Mouse (Mus musculus) leukemia stem cell, adult 10-12 weeks (primary cell): ENCODE measurements around the gene Abca1. TPM values are rescaled to one million over a fixed set of nuclear protein-coding genes. Genes with fewer than 3 reads are reported as not detected.

Experiments used
- polyA plus RNA-seq: library from polyadenylated mRNA; stranded (reverse); fragments of >175 nt; gene quantifications from 2 replicates; pipeline ENCODE4 v1.2.3, GENCODE M21; 2012; ENCODE audit warnings: low replicate concordance

The Abca1 gene
- 0.71 and 1.3 TPM in 2 replicates for polyA plus RNA-seq

DNA sequence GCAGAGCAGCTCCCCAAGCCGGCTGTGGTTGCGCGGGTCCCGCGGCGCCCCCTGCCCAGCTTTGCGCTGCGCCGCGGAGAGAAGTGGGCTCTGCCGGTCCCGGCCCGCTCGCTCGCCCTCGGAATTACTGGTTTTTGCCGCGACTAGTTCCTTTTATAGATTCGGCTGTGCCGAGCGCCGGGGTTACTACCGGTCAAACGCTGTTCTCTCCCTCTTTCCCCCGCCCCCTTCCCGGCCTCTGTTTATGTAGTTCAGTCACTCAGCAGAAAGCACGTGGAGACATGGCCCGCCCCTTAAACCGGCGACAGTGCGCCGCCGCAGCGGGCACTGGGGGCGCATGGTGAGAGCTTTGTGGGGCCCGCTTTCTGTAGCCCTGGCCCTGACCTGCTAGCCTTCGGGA, at the start of gene Abca1:
Gene Abca1 (minus strand): TSS at position 129 of the 400 bp plus-strand sequence.

DNA sequence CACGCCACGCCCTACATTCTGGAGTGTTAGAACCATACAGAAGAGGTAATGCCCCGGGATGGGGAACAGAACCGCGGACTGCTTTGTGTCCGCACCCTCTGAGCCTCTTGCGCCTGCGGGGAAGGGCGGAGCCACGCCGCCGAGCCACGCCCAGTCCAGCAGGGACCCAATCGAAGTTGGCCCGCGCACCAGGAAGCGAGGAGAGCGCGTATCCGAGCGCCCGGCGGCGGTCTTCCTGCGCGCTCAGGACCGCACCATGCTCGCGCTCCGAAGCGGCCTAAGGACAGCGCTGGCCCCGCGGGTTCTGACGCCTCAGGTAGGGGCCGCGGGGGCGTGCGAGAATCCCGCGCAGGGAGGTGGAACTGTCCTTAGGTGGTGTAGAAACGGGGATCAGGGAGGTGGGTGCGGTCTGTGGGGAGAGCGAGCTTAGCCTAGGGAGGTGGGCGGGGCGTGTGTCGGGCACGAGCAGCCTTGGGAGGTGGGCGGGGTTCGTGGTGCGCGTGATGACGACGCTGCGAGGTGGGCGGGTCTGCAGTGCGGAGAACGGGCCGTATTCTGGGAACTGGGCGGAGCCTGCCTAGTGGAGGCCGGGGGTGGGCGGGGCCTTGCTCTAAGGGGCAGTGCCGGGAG, 147.8 kb downstream of the Abca1 start, which contains the start of gene Nipsnap3b:
Gene Nipsnap3b (plus strand): TSS at position 149 of the 630 bp plus-strand sequence.

DNA sequence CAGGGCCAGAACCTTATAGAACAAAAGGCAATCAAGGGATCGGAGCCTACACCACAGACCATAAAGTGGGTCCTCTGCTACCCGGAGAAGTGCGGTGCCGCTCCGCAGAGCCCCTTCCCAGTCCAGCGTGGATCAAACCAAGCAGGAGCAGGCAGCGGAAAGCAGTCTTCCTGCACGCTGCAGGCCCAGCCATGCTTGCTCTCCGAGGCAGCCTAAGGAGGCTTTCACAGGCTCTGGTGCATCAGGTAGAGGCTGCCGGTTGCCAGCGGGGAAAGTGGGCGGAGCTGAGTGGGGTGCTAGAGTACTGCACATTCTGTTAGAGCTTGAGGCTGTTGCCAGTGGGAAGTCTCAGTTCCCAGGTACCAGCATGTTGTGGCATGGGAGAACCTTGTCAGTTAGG, 170.4 kb downstream of the Abca1 start, which contains the start of gene Nipsnap3a:
Gene Nipsnap3a (plus strand): TSS at position 25 of the 400 bp plus-strand sequence.

Other genes with a start within 250 kb of the Abca1 start
- gene Olfr272, start 240.7 kb downstream of the Abca1 start, polyA plus RNA-seq, result not detected in 2 replicates
- gene Olfr270, start 195.3 kb downstream of the Abca1 start, polyA plus RNA-seq, result not detected in 2 replicates
- not detected in 2 replicates for gene Nipsnap3a, start 170.6 kb downstream of the Abca1 start, polyA plus RNA-seq
- 26.6 and 41.2 TPM in 2 replicates for gene Nipsnap3b, start 148.0 kb downstream of the Abca1 start, polyA plus RNA-seq